Mouse (Mus musculus) small intestine, adult 2 months (tissue): Measurements from ENCODE around the gene Htra1.

Experiments used
- CTCF ChIP-seq: fragments of 200-500 bp; IDR thresholded peaks from 2 replicates; pipeline ENCODE4 v1.5.1; 2012; ENCODE audit warnings: low read depth, mild to moderate bottlenecking, control low read depth, inconsistent platforms, low read length, moderate library complexity, mixed read lengths; ENCODE audit not compliant: insufficient replicate concordance, insufficient read length; ENCODE audit errors: extremely low read depth
- POLR2A ChIP-seq: fragments of 200-500 bp; IDR thresholded peaks from 2 replicates; pipeline ENCODE4 v1.6.1; 2012; ENCODE audit warnings: low read depth, mild to moderate bottlenecking, control low read depth, inconsistent platforms, low read length, moderate library complexity

DNA sequence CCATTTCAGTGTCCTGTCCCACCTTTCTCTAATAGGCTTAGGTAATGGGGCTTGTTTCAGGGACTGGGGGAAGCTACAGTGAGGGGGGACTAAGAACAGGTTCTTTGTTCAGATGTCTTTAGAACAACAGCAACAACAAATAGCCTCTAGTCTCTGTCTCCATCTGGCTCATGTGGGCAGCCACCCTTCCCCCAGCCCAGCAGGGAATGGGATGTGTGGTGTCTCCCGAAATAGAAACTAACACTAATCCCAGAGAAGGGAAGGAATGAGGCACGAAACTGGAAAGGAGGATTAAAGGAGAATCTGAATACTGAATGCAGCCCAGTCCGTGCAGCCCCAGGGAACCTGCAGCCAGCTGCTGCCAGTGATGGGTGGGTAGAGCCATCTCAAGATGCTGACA lies 48.0 kb upstream of the Htra1 start:
- no peak for TF ChIP-seq CTCF
- no peak for TF ChIP-seq POLR2A
